Mouse (Mus musculus) megakaryocyte, embryonic 14.5 days (primary cell): ENCODE results near the gene Gnao1.

ENCODE experiments used
- FLI1 ChIP-seq: IDR thresholded peaks from 2 replicates; pipeline ENCODE4 v1.6.1; 2012; ENCODE audit warnings: low read length, inconsistent platforms, mixed read lengths
- GATA1 ChIP-seq: IDR thresholded peaks from 3 replicates; pipeline ENCODE4 v1.6.1; 2012; ENCODE audit warnings: mixed read lengths, low read length, inconsistent platforms, borderline replicate concordance

GRCm38 (mm10) chr8:93919916-93920589 is 110.3 kb downstream of the Gnao1 start:
- TF ChIP-seq GATA1 (no peak), FLI1 (no peak)
